In the genomic region with DNA sequence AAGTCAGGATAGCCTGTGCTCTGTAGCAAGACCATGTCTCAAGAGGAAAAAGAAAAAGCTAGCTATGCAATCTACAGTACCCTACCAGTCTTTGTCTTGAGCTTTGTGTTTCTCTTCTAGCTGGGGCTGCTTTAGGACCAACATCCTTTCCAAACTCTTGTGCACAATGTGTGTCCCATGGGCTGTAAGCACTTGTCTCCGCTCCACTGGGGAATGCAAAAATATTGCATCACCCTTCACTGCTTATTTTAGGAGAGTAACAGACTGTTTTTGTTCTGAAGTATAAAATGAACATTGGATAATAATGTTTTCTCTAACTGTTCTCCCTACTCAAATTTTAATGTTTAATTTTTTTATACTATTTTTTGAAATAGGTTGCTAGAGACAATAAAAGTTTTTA, we compare ENCODE assay signal across 9 mouse cellular contexts. TPM values are rescaled to one million over a fixed set of nuclear protein-coding genes. Genes with fewer than 3 reads are reported as not detected.
DNase-seq lines count a peak whose midpoint lies in the region; ATAC-seq and TF ChIP-seq lines count a peak whose summit lies in the region.
"Had no signal": no experiment of that assay in that cellular context is flagged by ENCODE, and none has a peak within 500 bp of the region (broad histone marks: within the 10 kb centered on the region; RNA-seq: fewer than 3 reads in every experiment).

No protein-coding gene starts in this region.

- no peak for DNase-seq in forebrain, embryonic 10.5 days (ENCODE audit: extremely low spot score, low spot score)
- DNase-seq in forebrain, embryonic 11.5 days (ENCODE audit: low spot score) = no peak
- no peak for DNase-seq in layer of hippocampus, adult 2 months (ENCODE audit: low spot score in 2 of 2)
- no peak for DNase-seq in layer of hippocampus, postnatal 10 days (ENCODE audit: low spot score in 2 of 2)
- no peak for DNase-seq in hindbrain, embryonic 14.5 days (ENCODE audit: low spot score)
- DNase-seq in cerebellum, adult 2 months = no peak
- DNase-seq in frontal cortex, postnatal 36 days (ENCODE audit: low spot score in 2 of 2) = no peak
- DNase-seq: liver, embryonic 13.5 days had no signal

- no peak overlapping the region for H3K9ac ChIP-seq in forebrain, embryonic 11.5 days (ENCODE audit: low read length)
- peak overlapping the region; percentile 25; the same call in 1 of the 2 replicates for H3K9ac ChIP-seq in hindbrain, embryonic 14.5 days
- no peak overlapping the region for H3K9ac ChIP-seq in midbrain, embryonic 16.5 days (ENCODE audit: low read depth, low read length)
- H3K9ac ChIP-seq: liver, embryonic 13.5 days had no signal

- peaks cover 80% of the 10 kb centered on the region for H3K4me1 ChIP-seq in forebrain, embryonic 10.5 days
- H3K4me1 ChIP-seq in forebrain, embryonic 11.5 days (replicated peaks; ENCODE audit: control insufficient read depth, insufficient read depth, low read length) = peaks cover 15% of the 10 kb centered on the region
- H3K4me1 ChIP-seq in hindbrain, embryonic 14.5 days (replicated peaks; ENCODE audit: control insufficient read depth, insufficient read depth, low read length) = peaks cover 74% of the 10 kb centered on the region
- peaks cover 66% of the 10 kb centered on the region for H3K4me1 ChIP-seq in midbrain, embryonic 16.5 days (ENCODE audit: control insufficient read depth, insufficient read depth, low read length)
- peaks cover 20% of the 10 kb centered on the region for H3K4me1 ChIP-seq in cerebellum, adult 2 months (ENCODE audit: control insufficient read depth, insufficient read depth, low read length)

- no peak for TF ChIP-seq POLR2A in cerebellum, adult 2 months (IDR thresholded peaks at IDR 0.05; ENCODE audit: borderline replicate concordance, insufficient read depth, low read length)

- H3K36me3 ChIP-seq in forebrain, embryonic 10.5 days (replicated peaks) = peaks cover 35% of the 10 kb centered on the region
- H3K36me3 ChIP-seq in forebrain, embryonic 11.5 days (ENCODE audit: control insufficient read depth, insufficient read depth, low read length) = no peaks in the 10 kb centered on the region
- H3K36me3 ChIP-seq in hindbrain, embryonic 14.5 days (replicated peaks; ENCODE audit: control insufficient read depth, insufficient read depth) = peaks cover 10% of the 10 kb centered on the region
- H3K36me3 ChIP-seq in midbrain, embryonic 16.5 days (ENCODE audit: control insufficient read depth, insufficient read depth, low read length) = no peaks in the 10 kb centered on the region

- H3K27me3 ChIP-seq in forebrain, embryonic 10.5 days (ENCODE audit: poor library complexity, severe bottlenecking) = no peaks in the 10 kb centered on the region
- H3K27me3 ChIP-seq in forebrain, embryonic 11.5 days (ENCODE audit: control insufficient read depth, insufficient read depth, low read length) = no peaks in the 10 kb centered on the region
- no peaks in the 10 kb centered on the region for H3K27me3 ChIP-seq in hindbrain, embryonic 14.5 days (ENCODE audit: control insufficient read depth, insufficient read depth, low read length)
- no peaks in the 10 kb centered on the region for H3K27me3 ChIP-seq in midbrain, embryonic 16.5 days (ENCODE audit: control insufficient read depth, insufficient read depth, low read depth, low read length)
- no peaks in the 10 kb centered on the region for H3K27me3 ChIP-seq in cerebellum, adult 2 months (ENCODE audit: control insufficient read depth, insufficient read depth, low read length)
- H3K27me3 ChIP-seq: liver, embryonic 13.5 days had no signal

- TF ChIP-seq CTCF in layer of hippocampus, adult 2 months (conservative IDR thresholded peaks at IDR 0.05) = no peak
- TF ChIP-seq CTCF in cerebellum, adult 2 months (IDR thresholded peaks at IDR 0.05; ENCODE audit: borderline replicate concordance, insufficient read depth, low read depth, low read length) = no peak

- peak overlapping the region; percentile 94; the same call in 1 of the 2 replicates for H3K4me3 ChIP-seq in forebrain, embryonic 10.5 days
- no peak overlapping the region for H3K4me3 ChIP-seq in forebrain, embryonic 11.5 days (ENCODE audit: low read depth, low read length)
- H3K4me3 ChIP-seq in layer of hippocampus, adult 2 months = peak overlapping the region; percentile 89
- peak overlapping the region; percentile 83 for H3K4me3 ChIP-seq in hindbrain, embryonic 14.5 days (replicated peaks; ENCODE audit: low read length)
- peak overlapping the region; percentile 87; the same call in 1 of the 2 replicates for H3K4me3 ChIP-seq in midbrain, embryonic 16.5 days (ENCODE audit: low read depth, low read length)
- no peak overlapping the region for H3K4me3 ChIP-seq in cerebellum, adult 2 months (replicated peaks; ENCODE audit: insufficient read depth, low read depth, low read length)
- H3K4me3 ChIP-seq: liver, embryonic 13.5 days had no signal

- WGBS in forebrain, embryonic 10.5 days = 97% methylated on average over 1 of the region's 1 CpGs
- 93% methylated on average over 1 of the region's 1 CpGs for WGBS in forebrain, embryonic 11.5 days
- 84% methylated on average over 1 of the region's 1 CpGs for WGBS in hindbrain, embryonic 14.5 days
- WGBS in midbrain, embryonic 16.5 days = 83% methylated on average over 1 of the region's 1 CpGs
- 40% methylated on average over 1 of the region's 1 CpGs for WGBS in cerebellum, adult 2 months

- no peaks in the 10 kb centered on the region for H3K9me3 ChIP-seq in forebrain, embryonic 10.5 days
- H3K9me3 ChIP-seq in forebrain, embryonic 11.5 days (ENCODE audit: control insufficient read depth, low read length) = no peaks in the 10 kb centered on the region
- no peaks in the 10 kb centered on the region for H3K9me3 ChIP-seq in hindbrain, embryonic 14.5 days (ENCODE audit: control insufficient read depth, low read length)
- H3K9me3 ChIP-seq in midbrain, embryonic 16.5 days (replicated peaks; ENCODE audit: control insufficient read depth, low read length, poor library complexity, severe bottlenecking) = no peaks in the 10 kb centered on the region
- H3K9me3 ChIP-seq: liver, embryonic 13.5 days had no signal

- ATAC-seq in forebrain, embryonic 11.5 days (replicated peaks; ENCODE audit: low FRiP score) = no peak
- no peak for ATAC-seq in hindbrain, embryonic 14.5 days (ENCODE audit: low FRiP score)
- no peak for ATAC-seq in midbrain, embryonic 16.5 days

- no peak overlapping the region for H3K27ac ChIP-seq in forebrain, embryonic 10.5 days
- no peak overlapping the region for H3K27ac ChIP-seq in forebrain, embryonic 11.5 days (ENCODE audit: low read depth, low read length)
- H3K27ac ChIP-seq in layer of hippocampus, adult 2 months = peak overlapping the region; percentile 99
- H3K27ac ChIP-seq in hindbrain, embryonic 14.5 days = no peak overlapping the region
- no peak overlapping the region for H3K27ac ChIP-seq in midbrain, embryonic 16.5 days (ENCODE audit: low read length)
- H3K27ac ChIP-seq in cerebellum, adult 2 months (ENCODE audit: insufficient read depth, low read length) = no peak overlapping the region
- H3K27ac ChIP-seq: liver, embryonic 13.5 days had no signal

- no peak overlapping the region; the same call in 1 of the 2 replicates for H3K4me2 ChIP-seq in forebrain, embryonic 11.5 days (ENCODE audit: low read depth, low read length, severe bottlenecking)
- H3K4me2 ChIP-seq in hindbrain, embryonic 14.5 days (replicated peaks) = peak overlapping the region; percentile 96
- H3K4me2 ChIP-seq in midbrain, embryonic 16.5 days (ENCODE audit: low read length) = peak overlapping the region; percentile 94

RNA-seq across cellular contexts. Expression of gene Ip6k2, which starts 2.9 kb away (rescaled TPM):
- 78.3 and 89.3 TPM in 2 replicates for polyA plus RNA-seq in forebrain, embryonic 10.5 days (2016; fragmentation: Nextera tagmentation; extraction: Ambion mirVana)
- 96.6 and 108 TPM in 2 replicates for polyA plus RNA-seq in forebrain, embryonic 11.5 days (2014; fragmentation: Nextera tagmentation; extraction: Ambion mirVana)
- total RNA-seq in layer of hippocampus, adult 2 months (2021) = 100 to 1,000 TPM; 249 to 251 TPM
- 100 to 1,000 TPM; 180 to 190 TPM for total RNA-seq in layer of hippocampus, postnatal 10 days (2021)
- 202 and 238 TPM in 2 replicates for polyA plus RNA-seq in hindbrain, embryonic 14.5 days (2014; fragmentation: Nextera tagmentation; extraction: Ambion mirVana)
- 199 and 222 TPM in 2 replicates for polyA plus RNA-seq in midbrain, embryonic 16.5 days (2015; fragmentation: Nextera tagmentation; extraction: Ambion mirVana)
- polyA plus RNA-seq in cerebellum, adult 2 months (2012; rRNA removed) = 162 and 168 TPM in 2 replicates

RNA-seq across cellular contexts. Expression of gene Nckipsd, which starts 21.7 kb away (rescaled TPM):
- polyA plus RNA-seq in forebrain, embryonic 10.5 days (2016; fragmentation: Nextera tagmentation; extraction: Ambion mirVana) = 14.1 and 18.8 TPM in 2 replicates
- 14.4 and 22.0 TPM in 2 replicates for polyA plus RNA-seq in forebrain, embryonic 11.5 days (2014; fragmentation: Nextera tagmentation; extraction: Ambion mirVana)
- 10 to 100 TPM; 68.8 to 71.3 TPM for total RNA-seq in layer of hippocampus, adult 2 months (2021)
- total RNA-seq in layer of hippocampus, postnatal 10 days (2021) = 10 to 100 TPM; 40.7 to 43.4 TPM
- polyA plus RNA-seq in hindbrain, embryonic 14.5 days (2014; fragmentation: Nextera tagmentation; extraction: Ambion mirVana) = 28.5 and 29.6 TPM in 2 replicates
- polyA plus RNA-seq in midbrain, embryonic 16.5 days (2015; fragmentation: Nextera tagmentation; extraction: Ambion mirVana) = 33.2 and 51.7 TPM in 2 replicates
- 73.9 and 76.9 TPM in 2 replicates for polyA plus RNA-seq in cerebellum, adult 2 months (2012; rRNA removed)

RNA-seq across cellular contexts. Expression of gene Celsr3, which starts 39.6 kb away (rescaled TPM):
- polyA plus RNA-seq in forebrain, embryonic 10.5 days (2016; fragmentation: Nextera tagmentation; extraction: Ambion mirVana) = 1.5 and 2.1 TPM in 2 replicates
- polyA plus RNA-seq in forebrain, embryonic 11.5 days (2014; fragmentation: Nextera tagmentation; extraction: Ambion mirVana) = 6.9 and 9.4 TPM in 2 replicates
- total RNA-seq in layer of hippocampus, adult 2 months (2021) = 10 to 100 TPM; 66.4 to 79.6 TPM
- 10 to 100 TPM; 64.6 to 78.9 TPM for total RNA-seq in layer of hippocampus, postnatal 10 days (2021)
- polyA plus RNA-seq in hindbrain, embryonic 14.5 days (2014; fragmentation: Nextera tagmentation; extraction: Ambion mirVana) = 15.4 and 16.0 TPM in 2 replicates
- 12.7 and 16.4 TPM in 2 replicates for polyA plus RNA-seq in midbrain, embryonic 16.5 days (2015; fragmentation: Nextera tagmentation; extraction: Ambion mirVana)
- 77.1 and 88.3 TPM in 2 replicates for polyA plus RNA-seq in cerebellum, adult 2 months (2012; rRNA removed)

Comparison
In these comparisons a context has a peak if more than half of its experiments do, and no peak if none do; other contexts are left out.
1. H3K4me3 ChIP-seq: peak in forebrain, embryonic 10.5 days (single experiment), layer of hippocampus, adult 2 months (single experiment), hindbrain, embryonic 14.5 days (single experiment) and midbrain, embryonic 16.5 days (single experiment); none in forebrain, embryonic 11.5 days (single experiment) and cerebellum, adult 2 months (single experiment).